ENCODE assay signal across 39 mouse cellular contexts in genomic region chr2:3355793-3356192, GRCm38 (mm10). TPM values are rescaled to one million over a fixed set of nuclear protein-coding genes. Genes with fewer than 3 reads are reported as not detected.
"Had no signal": no experiment of that assay in that cellular context is flagged by ENCODE, and none has a peak within 500 bp of the region (broad histone marks: within the 10 kb centered on the region; RNA-seq: fewer than 3 reads in every experiment).

No protein-coding gene starts in this region.

- H3K9me3 ChIP-seq: heart, embryonic 13.5 days; heart, embryonic 15.5 days; hindbrain, embryonic 13.5 days; hindbrain, embryonic 15.5 days; limb, embryonic 10.5 days; limb, embryonic 12.5 days; liver, embryonic 13.5 days; liver, embryonic 15.5 days had no signal

- H3K36me3 ChIP-seq: heart, embryonic 13.5 days; heart, embryonic 15.5 days; hindbrain, embryonic 13.5 days; hindbrain, embryonic 15.5 days; limb, embryonic 10.5 days; limb, embryonic 12.5 days; liver, embryonic 13.5 days; liver, embryonic 15.5 days had no signal

- H3K27ac ChIP-seq: gastrocnemius, adult 2 months; heart, embryonic 13.5 days; heart, embryonic 15.5 days; hindbrain, embryonic 13.5 days; hindbrain, embryonic 15.5 days; hindbrain, postnatal 0 days; kidney, postnatal 0 days; left cerebral cortex, adult 2 months; limb, embryonic 10.5 days; limb, embryonic 12.5 days; liver, embryonic 13.5 days; liver, embryonic 15.5 days had no signal

- H3K27me3 ChIP-seq: heart, embryonic 15.5 days; hindbrain, embryonic 15.5 days; limb, embryonic 12.5 days; liver, embryonic 13.5 days; liver, embryonic 15.5 days had no signal

- H3K9ac ChIP-seq: heart, embryonic 13.5 days; heart, embryonic 15.5 days; hindbrain, embryonic 13.5 days; hindbrain, embryonic 15.5 days; limb, embryonic 12.5 days; liver, embryonic 13.5 days; liver, embryonic 15.5 days had no signal

- H3K4me3 ChIP-seq: gastrocnemius, adult 2 months; heart, embryonic 13.5 days; heart, embryonic 15.5 days; hindbrain, embryonic 13.5 days; hindbrain, embryonic 15.5 days; left cerebral cortex, adult 2 months; limb, embryonic 10.5 days; limb, embryonic 12.5 days; liver, embryonic 13.5 days; liver, embryonic 15.5 days had no signal

- ATAC-seq: hindbrain, postnatal 0 days had no signal

- H3K4me2 ChIP-seq: heart, embryonic 11.5 days; heart, embryonic 13.5 days; heart, embryonic 15.5 days; hindbrain, embryonic 13.5 days; hindbrain, embryonic 15.5 days; limb, embryonic 12.5 days; liver, embryonic 13.5 days; liver, embryonic 15.5 days had no signal

- DNase-seq: gastrocnemius, adult 2 months; gastrocnemius, postnatal 10 days; gastrocnemius, postnatal 25 days; heart, postnatal 14 days; heart, postnatal 36 days; kidney, adult 11 months; kidney, adult 2 months; kidney, postnatal 14 days; kidney, postnatal 36 days; layer of hippocampus, adult 9-11 months; layer of hippocampus, postnatal 36 days; liver; liver, embryonic 13.5 days had no signal

- H3K4me1 ChIP-seq: heart, embryonic 13.5 days; heart, embryonic 15.5 days; hindbrain, embryonic 13.5 days; hindbrain, embryonic 15.5 days; limb, embryonic 10.5 days; limb, embryonic 12.5 days; liver, embryonic 13.5 days; liver, embryonic 15.5 days had no signal

RNA-seq across cellular contexts. Expression of gene Acbd7, which starts 19.8 kb away (rescaled TPM):
- total RNA-seq: hematopoietic stem cell, adult 5-6 weeks; hindbrain, postnatal 0 days had no signal
- polyA plus RNA-seq: kidney, adult 2 months; large intestine, adult 2 months; limb, embryonic 10.5 days; limb, embryonic 12.5 days had no signal

RNA-seq across cellular contexts. Expression of gene Olah, which starts 41.2 kb away (rescaled TPM):
- total RNA-seq: gastrocnemius, adult 2 months; gastrocnemius, postnatal 10 days; gastrocnemius, postnatal 25 days; gastrocnemius, postnatal 4 days; heart, adult 18-20 months; heart, adult 8-10 months; heart, postnatal 14 days; heart, postnatal 36 days; hematopoietic stem cell, adult 5-6 weeks; hindbrain, postnatal 0 days; layer of hippocampus, adult 18-20 months; layer of hippocampus, adult 8-10 months; layer of hippocampus, postnatal 14 days; layer of hippocampus, postnatal 36 days; left cerebral cortex, adult 2 months; left cerebral cortex, postnatal 14 days; left cerebral cortex, postnatal 36 days had no signal
- polyA plus RNA-seq: frontal cortex, adult 2 months; heart, embryonic 11.5 days; heart, embryonic 13.5 days; heart, embryonic 15.5 days; heart, postnatal 0 days; hindbrain, embryonic 13.5 days; hindbrain, embryonic 15.5 days; hindbrain, postnatal 0 days; intestine, embryonic 14.5 days; intestine, embryonic 16.5 days; kidney, adult 2 months; kidney, embryonic 14.5 days; kidney, postnatal 0 days; large intestine, adult 2 months; limb, embryonic 10.5 days; limb, embryonic 12.5 days; liver, embryonic 13.5 days; liver, embryonic 15.5 days had no signal
